Mouse (Mus musculus) liver, embryonic 14.5 days (tissue): Measurements from ENCODE around the gene Glb1l. TPM values are rescaled to one million over a fixed set of nuclear protein-coding genes. Genes with fewer than 3 reads are reported as not detected.

ENCODE experiments used
- ATAC-seq: fragments of 200-750 bp; cut with Nextera tagmentation; 2 replicates; pipeline ENCODE4 v1.8.0; 2017; ENCODE audit warnings: moderate number of reproducible peaks, mild to moderate bottlenecking, moderate library complexity; ENCODE audit not compliant: insufficient read depth
- DNase-seq, 3 experiments: peaks; one replicate each; pipeline ENCODE4 v3.0.0-alpha.2; 2012 to 2013; ENCODE audit warnings: low read depth in 3 of 3, low spot score in 3 of 3
- H3K27ac ChIP-seq: fragments of 300-500 bp; sonication (generic); 2 replicates; pipeline ENCODE4 v1.5.1; 2014; ENCODE audit warnings: moderate library complexity, mild to moderate bottlenecking, control low read depth, inconsistent platforms
- H3K27me3 ChIP-seq: fragments of 300-500 bp; sonication (generic); 2 replicates; pipeline ENCODE4 v1.6.1; 2014; ENCODE audit warnings: mild to moderate bottlenecking, low read length, moderate library complexity; ENCODE audit not compliant: control insufficient read depth, insufficient read depth
- H3K36me3 ChIP-seq: fragments of 300-500 bp; sonication (generic); replicated peaks from 2 replicates; pipeline ENCODE4 v1.6.1; 2014; ENCODE audit warnings: low read depth; ENCODE audit not compliant: control insufficient read depth, insufficient read depth
- H3K4me1 ChIP-seq, 2 experiments: fragments of 200-500 bp in 1 of 2; fragments of 300-500 bp in 1 of 2; sonication (generic) in 1 of 2; replicated peaks; 2 replicates each; pipeline ENCODE4 v1.6.1; 2012 to 2014; ENCODE audit warnings: antibody characterized with exemption in 1 of 2, inconsistent platforms in 1 of 2, low read length in 1 of 2; ENCODE audit not compliant: control insufficient read depth in 2 of 2, insufficient read depth in 2 of 2
- H3K4me2 ChIP-seq: fragments of 300-500 bp; sonication (generic); 2 replicates; pipeline ENCODE4 v1.6.1; 2014; ENCODE audit warnings: low read depth, mild to moderate bottlenecking, control low read depth, moderate library complexity
- H3K4me3 ChIP-seq, 2 experiments: fragments of 200-500 bp in 1 of 2; fragments of 300-500 bp in 1 of 2; sonication (generic) in 1 of 2; 2 replicates each; pipeline ENCODE4 v1.5.1; 2012 to 2014; ENCODE audit warnings: low read depth in 2 of 2, low read length in 2 of 2, mild to moderate bottlenecking in 2 of 2, control low read depth in 1 of 2, inconsistent platforms in 1 of 2, moderate library complexity in 1 of 2; ENCODE audit not compliant: insufficient read depth in 1 of 2
- H3K9ac ChIP-seq: fragments of 300-500 bp; sonication (generic); replicated peaks from 2 replicates; pipeline ENCODE4 v1.6.1; 2014; ENCODE audit warnings: mild to moderate bottlenecking, control low read depth, moderate library complexity
- H3K9me3 ChIP-seq: fragments of 300-500 bp; sonication (generic); 2 replicates; pipeline ENCODE4 v1.6.1; 2016; ENCODE audit warnings: low read length, mixed read lengths; ENCODE audit not compliant: control insufficient read depth
- CTCF ChIP-seq: IDR thresholded peaks from 2 replicates; pipeline ENCODE4 v1.5.1; 2016; ENCODE audit warnings: antibody characterized with exemption, low read depth, control low read depth
- EP300 ChIP-seq: IDR thresholded peaks from 2 replicates; pipeline ENCODE4 v1.6.1; 2016; ENCODE audit warnings: antibody characterized with exemption, low read depth
- WGBS: fragments of 180-500 bp; shearing (Covaris S2); extraction: QIAGEN DNeasy Blood & Tissue Kit; methylation state at CpG from one replicate; pipeline ENCODE4 v1.1.7; 2014; ENCODE audit not compliant: insufficient replicate concordance; 5-methylcytosine and 5-hydroxymethylcytosine counted together
- polyA plus RNA-seq, 2 experiments: library from polyadenylated mRNA; depleted of rRNA in 1 of 2; stranded (reverse) in 1 of 2; unstranded in 1 of 2; fragments of >200 nt; fragmentation: Nextera tagmentation in 1 of 2; extraction: Ambion mirVana in 1 of 2; gene quantifications; 2 replicates each; pipeline versions ENCODE4 v1.2.1 to v1.2.3; 2012 to 2014

The Glb1l gene
- polyA plus RNA-seq, 2 experiments, result 3.2 to 4.9 TPM

GRCm38 (mm10) chr1:75180741-75181140 is 29.9 kb downstream of the Glb1l start:
- H3K4me3 ChIP-seq, result peak overlapping the region in 1 of 2 experiments; percentile 70; a peak in 2 of 4 replicates
- H3K9ac ChIP-seq, result peak overlapping the region; percentile 55
- TF ChIP-seq CTCF, result no peak
- TF ChIP-seq EP300, result no peak
- WGBS, result 33% methylated on average over 7 of the region's 7 CpGs
- peaks cover 16 to 18% of the 10 kb centered on the region in 2 experiments for H3K4me1 ChIP-seq
- H3K27ac ChIP-seq, result peak overlapping the region; percentile 80
- no peaks in the 10 kb centered on the region for H3K27me3 ChIP-seq
- ATAC-seq, result no peak
- H3K36me3 ChIP-seq, result peaks cover 70% of the 10 kb centered on the region
- H3K4me2 ChIP-seq, result peak overlapping the region; percentile 79
- H3K9me3 ChIP-seq, result no peaks in the 10 kb centered on the region
- no peak for DNase-seq

GRCm38 (mm10) chr1:75180105-75180590 is 30.5 kb downstream of the Glb1l start, which contains the start of gene Abcb6:
Gene Abcb6 (minus strand): TSS chr1:75180392.
- TF ChIP-seq EP300 (no peak), CTCF (no peak)
- H3K4me1 ChIP-seq, result peaks cover 16 to 18% of the 10 kb centered on the region in 2 experiments
- H3K27me3 ChIP-seq, result no peaks in the 10 kb centered on the region
- ATAC-seq (peak; percentile 87), DNase-seq (peak; percentile 90 to 92 (median 92))
- H3K4me2 ChIP-seq, result peak within 1 kb of the TSS; percentile 79
- peak within 1 kb of the TSS; percentile 96 for H3K9ac ChIP-seq
- peak within 1 kb of the TSS; percentile 61 to 70 for H3K4me3 ChIP-seq
- H3K36me3 ChIP-seq, result peaks cover 70% of the 10 kb centered on the region
- H3K9me3 ChIP-seq, result no peaks in the 10 kb centered on the region
- WGBS, result under 1% methylated on average over 31 of the region's 31 CpGs
- H3K27ac ChIP-seq, result peak within 1 kb of the TSS; percentile 95

- DNase-seq (peak; percentile 79 to 84 (median 83)), ATAC-seq (peak; percentile 77)
- TF ChIP-seq EP300 (peak; percentile 71), CTCF (no peak)
- no peaks in the 10 kb centered on the region for H3K9me3 ChIP-seq
- peak overlapping the region; percentile 96 for H3K9ac ChIP-seq
- peak overlapping the region; percentile 61 to 70 for H3K4me3 ChIP-seq
- WGBS, result 1% methylated on average over 23 of the region's 23 CpGs
- peak overlapping the region; percentile 95 for H3K27ac ChIP-seq
- H3K4me1 ChIP-seq, result peaks cover 16 to 18% of the 10 kb centered on the region in 2 experiments
- H3K27me3 ChIP-seq, result no peaks in the 10 kb centered on the region
- H3K4me2 ChIP-seq, result peak overlapping the region; percentile 79
- H3K36me3 ChIP-seq, result peaks cover 70% of the 10 kb centered on the region
These were observed 31.1 kb downstream of the Glb1l start for GRCm38 (mm10) chr1:75179334-75180104.

DNA sequence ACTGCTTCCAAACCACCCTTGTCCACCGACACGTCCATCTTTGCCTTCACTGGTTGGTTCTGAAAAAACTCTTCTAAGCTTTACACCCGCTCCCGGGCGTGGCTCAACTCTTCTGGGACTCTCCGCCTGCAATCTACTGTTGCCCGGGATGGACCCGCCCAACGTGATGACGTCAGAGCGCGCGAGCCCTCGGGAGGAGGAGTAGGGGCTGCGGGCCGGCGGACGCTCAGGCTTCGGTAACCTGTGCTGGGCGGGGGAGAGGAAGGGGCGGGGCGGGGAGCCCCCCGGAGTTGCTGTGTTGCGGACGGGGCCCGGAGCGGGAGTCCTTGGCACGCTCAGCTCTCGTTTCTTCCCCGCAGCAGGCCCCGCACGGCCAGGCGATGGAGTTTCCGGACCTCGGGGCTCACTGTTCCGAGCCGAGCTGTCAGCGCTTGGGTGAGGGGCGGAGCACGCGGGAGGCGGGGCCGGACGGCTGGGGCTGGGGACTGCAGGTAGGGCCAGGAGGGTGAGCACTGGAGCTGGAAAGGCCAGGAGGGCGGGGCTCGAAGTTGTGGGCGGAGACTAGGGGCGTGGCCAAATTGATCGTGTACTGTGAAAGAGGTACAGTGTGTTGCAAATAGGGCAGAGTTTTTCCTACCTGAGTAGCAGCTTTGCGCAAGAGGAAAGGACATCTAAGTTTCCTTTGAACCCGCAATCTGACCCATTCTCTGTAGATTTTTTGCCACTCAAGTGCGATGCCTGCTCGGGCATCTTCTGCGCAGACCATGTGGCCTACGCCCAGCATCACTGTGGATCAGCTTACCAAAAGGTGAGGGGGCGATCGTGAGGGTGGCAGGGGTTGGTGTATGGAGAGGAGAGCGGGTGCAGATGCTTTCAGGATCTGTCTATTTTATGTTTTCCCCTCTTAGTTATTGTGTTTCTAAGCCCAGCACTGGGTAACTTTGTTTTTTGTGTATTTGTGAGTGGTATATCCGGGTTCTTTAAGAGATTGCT is 41.8 kb downstream of the Glb1l start, which contains the start of gene Zfand2b:
Gene Zfand2b, plus strand, starts transcription at position 175 of the 993 bp plus-strand sequence.
- Histone ChIP-seq H3K4me2 (peak within 1 kb of the TSS; percentile 85), H3K27ac (peak within 1 kb of the TSS; percentile 91), H3K9me3 (no peaks in the 10 kb centered on the region), H3K4me3 (peak within 1 kb of the TSS; percentile 73), H3K9ac (peak within 1 kb of the TSS; percentile 77), H3K36me3 (peaks cover 43% of the 10 kb centered on the region), H3K4me1 (peaks cover 19 to 24% of the 10 kb centered on the region in 2 experiments), H3K27me3 (no peaks in the 10 kb centered on the region)
- TF ChIP-seq CTCF (peak; percentile 28; the same call in 1 of the 2 replicates), EP300 (peak; percentile 1; the same call in 1 of the 2 replicates)
- ATAC-seq (peak; percentile 97), DNase-seq (peak; percentile 93 to 95 (median 93))
- 2% methylated on average over 59 of the region's 59 CpGs for WGBS
